Mouse (Mus musculus) kidney, adult 18-20 months (tissue): ENCODE data around the gene Rbms3.

Experiments used
- DNase-seq: peaks from one replicate; pipeline ENCODE4 v3.0.0; 2021

The Rbms3 gene

DNA sequence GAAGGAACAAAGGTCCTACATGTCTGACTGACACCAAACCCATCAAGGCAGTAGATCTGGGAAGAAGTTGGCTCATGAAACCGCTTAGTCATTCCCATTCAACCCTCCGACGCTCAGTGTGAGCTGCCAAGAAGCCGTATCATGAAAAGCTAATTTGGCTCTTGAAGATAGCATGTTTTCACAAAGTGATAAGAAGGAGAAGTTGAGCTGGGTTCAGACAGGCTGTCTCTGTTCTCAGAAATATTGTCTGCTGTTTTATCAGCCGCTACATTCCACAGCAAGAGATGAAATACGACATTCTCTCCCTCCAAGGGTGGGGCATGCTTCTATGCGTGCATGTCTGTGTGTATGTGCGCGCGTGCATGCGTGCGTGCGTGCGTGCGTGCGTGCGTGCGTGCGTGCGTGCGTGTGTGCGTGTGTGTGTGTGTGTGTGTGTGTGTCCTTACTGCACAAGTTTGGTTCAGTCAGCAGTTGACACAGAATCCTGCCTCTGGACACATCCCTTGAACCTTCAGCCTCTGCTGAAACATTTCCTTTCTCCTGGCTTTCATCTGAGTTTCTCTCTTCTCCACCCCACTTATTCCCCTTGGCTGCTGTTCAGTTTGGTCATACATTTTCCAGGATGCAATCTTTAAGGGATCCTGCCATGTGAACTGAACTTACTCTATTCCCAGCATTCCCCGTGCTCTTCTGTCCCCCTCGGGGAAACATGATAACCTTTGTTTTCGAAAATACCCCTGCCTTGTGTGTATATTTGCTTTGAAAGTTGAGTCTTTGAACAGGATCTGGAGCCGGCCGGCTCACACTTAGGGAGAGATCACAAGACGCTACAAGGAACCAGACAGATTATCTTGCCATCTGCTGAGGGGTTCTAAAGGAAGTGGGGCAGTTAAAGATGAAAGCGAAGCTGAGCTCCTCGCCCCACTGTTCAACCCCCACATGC is 756.4 kb downstream of the Rbms3 start:
- peak; percentile 16 for DNase-seq

DNA sequence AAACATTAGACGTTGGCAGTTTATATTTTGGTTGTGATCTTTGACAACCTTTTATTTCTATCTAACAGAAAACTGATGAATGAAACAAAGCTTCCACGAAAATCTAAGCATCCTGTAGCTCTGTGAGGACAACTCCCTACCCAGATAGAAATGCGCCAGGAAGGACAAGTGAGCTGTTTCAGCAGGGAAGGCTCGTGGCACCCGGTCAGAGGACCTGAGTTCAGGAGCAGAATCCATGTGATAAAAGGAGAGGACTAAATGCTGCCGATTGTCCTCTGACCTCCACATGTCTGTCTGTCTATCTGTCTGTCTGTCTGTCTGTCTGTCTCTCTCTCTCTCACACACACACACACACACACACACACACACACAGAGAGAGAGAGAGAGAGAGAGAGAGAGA is 757.4 kb downstream of the Rbms3 start:
- no peak for DNase-seq

- DNase-seq: no peak
Observed at GRCm38 (mm10) chr9:116871576-116871975, 758.1 kb downstream of the Rbms3 start.

- DNase-seq: no peak
Observed at GRCm38 (mm10) chr9:116866060-116866459, 763.7 kb downstream of the Rbms3 start.

DNA sequence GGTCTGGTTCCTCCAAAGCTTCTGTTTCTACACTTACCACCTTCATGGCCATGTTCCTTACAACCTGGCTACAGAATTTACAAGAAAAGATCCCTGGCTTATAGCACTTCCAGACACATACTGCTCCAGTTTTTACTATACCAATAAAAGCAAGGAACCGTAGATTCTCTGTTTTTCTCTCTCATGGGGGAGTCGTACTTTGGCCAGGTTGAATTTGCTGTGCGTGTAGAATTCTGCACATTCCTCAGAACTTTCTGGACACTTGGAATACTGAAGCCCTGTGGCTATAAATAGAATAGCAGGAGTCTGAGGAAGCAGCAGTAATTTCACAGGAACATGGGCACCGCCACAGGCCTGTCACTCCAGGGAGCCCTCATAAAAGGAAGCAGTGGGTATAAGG is 766.1 kb downstream of the Rbms3 start:
- peak; percentile 46 for DNase-seq

- no peak for DNase-seq
Observed at GRCm38 (mm10) chr9:116862341-116862740, 767.4 kb downstream of the Rbms3 start.

DNA sequence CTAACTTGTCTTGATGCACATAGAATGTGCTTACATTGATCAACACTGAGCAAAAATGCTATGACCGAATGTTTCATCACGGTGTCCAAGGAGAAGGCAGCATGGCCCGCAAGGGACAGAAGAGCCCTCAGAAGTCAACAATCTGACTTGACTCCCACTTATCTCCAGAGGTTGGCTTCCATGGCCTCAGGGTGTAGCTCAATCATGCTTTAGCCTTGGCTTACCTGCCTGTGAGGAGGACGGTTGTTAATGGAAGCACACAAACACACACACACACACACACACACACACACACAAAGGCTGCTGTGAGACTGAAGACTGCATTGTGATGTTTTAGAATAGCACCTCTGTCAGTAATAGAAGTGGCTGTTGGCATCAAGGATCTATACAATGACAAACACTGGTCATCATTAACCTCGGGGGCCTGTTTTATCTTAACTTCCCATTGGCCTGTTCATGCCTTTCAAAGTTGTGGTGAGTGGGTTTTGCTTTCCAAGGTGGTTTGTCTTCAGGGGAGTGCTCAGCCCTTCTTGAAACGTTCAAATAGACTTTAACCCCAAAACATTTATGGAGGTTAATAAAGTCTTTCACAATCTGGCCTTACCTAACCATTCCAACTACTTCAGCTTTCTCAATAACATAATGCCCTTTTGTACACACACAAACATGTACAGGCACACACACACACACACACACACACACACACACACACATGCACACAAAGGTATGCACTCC is 771.7 kb downstream of the Rbms3 start:
- no peak for DNase-seq

- DNase-seq: no peak
Observed at GRCm38 (mm10) chr9:116857151-116857550, 772.6 kb downstream of the Rbms3 start.

GRCm38 (mm10) chr9:116855744-116856143 is 774.0 kb downstream of the Rbms3 start:
- no peak for DNase-seq

DNA sequence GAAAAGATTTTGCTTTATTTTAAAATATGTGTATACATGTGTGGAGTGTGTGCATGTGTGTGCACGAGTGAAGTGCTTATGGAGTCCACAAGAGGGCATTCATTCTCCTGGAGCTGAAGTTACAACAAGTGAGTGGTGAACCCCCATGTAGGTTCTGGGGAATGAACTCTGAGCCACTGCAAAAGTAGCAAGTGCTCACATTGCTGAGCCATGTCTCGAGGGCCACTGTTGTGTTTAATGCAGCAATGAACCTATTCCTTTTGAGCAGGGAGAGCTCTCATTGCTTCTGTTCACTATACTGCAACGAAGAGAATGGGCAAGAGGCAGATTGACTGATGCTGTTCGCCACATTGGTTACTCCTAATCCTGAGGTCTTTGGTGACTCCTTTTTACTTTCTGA is 780.8 kb downstream of the Rbms3 start:
- DNase-seq: no peak

- no peak for DNase-seq
Observed at GRCm38 (mm10) chr9:116848166-116848565, 781.5 kb downstream of the Rbms3 start.

DNA sequence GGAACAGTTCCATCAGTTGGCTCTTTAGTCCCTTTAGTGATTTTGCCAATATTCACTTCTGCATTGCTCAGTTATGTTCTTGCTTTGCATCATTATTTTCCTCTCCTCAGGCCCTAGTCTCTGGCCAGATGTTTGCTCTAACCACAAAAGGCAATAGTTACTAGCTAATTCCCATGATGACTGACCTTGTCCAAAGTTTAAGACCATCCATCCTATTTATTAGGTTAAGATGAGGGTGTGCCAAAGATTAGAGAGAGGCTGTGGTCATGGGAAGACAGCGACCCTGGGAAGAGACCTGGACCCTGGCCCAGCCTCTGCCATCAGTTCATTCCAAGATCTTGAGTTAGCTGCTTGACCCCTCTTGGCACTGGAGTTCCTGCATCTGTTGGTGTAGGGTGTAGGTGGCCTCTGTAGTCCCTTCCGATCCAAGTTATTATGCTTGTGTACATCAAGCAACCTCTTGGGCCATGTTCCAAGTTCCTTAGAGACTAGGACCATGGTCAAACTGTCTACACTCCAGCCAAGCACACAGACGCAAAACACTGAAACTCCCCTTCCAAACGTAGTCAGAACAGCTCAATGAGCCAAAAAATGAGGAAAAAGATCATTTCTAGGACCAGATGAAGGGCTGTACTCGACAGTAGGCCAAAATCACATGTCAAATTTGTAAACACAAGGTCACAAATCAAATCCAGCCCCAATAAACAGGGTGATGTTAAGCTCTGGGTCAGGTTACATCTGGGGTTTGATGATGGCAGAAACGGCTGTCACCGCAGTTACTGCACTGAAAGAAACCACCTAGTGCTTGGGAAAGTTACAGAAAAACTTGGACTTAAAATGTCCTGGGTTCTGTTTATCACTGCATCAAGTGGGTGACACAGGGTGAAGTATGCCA is 782.2 kb downstream of the Rbms3 start:
- peak; percentile 57 for DNase-seq

DNA sequence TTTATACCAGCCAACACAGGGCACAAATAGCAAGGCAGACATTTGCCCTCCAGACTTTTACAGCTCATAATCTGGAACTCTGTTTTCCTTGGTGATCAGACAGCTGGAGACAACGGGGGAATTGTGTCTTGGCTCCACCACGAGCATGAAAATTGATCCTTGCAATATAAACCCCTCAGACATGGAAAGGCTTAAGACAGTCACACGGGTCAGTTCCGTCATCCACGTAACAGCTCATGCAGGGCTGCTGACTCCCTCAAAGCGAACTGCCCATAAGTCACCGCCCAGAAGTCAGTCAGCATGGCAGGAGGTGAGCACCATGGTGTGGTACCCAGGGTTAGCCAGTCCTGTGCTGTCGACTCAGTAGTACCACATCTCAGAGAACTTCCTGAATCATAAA is 794.8 kb downstream of the Rbms3 start:
- no peak for DNase-seq

DNA sequence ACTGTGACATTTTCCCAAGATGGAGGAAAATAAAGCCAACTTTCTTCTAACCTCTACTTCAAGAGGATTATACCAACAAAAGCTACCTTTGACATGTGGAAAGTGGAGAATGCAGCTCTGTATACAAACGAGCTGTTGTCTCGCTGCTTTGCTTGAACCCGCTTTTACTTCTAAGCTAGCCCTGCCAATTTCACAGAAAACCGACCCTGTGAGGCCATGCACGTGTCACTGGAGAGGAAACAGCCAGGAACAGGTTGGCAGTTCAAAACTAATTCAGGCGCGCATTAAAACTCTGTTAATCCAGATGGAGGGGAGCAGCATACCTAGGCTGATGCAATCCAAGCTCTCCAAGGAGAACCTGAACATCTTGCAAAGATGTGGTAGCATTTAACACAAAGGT is 796.0 kb downstream of the Rbms3 start:
- DNase-seq: no peak

DNA sequence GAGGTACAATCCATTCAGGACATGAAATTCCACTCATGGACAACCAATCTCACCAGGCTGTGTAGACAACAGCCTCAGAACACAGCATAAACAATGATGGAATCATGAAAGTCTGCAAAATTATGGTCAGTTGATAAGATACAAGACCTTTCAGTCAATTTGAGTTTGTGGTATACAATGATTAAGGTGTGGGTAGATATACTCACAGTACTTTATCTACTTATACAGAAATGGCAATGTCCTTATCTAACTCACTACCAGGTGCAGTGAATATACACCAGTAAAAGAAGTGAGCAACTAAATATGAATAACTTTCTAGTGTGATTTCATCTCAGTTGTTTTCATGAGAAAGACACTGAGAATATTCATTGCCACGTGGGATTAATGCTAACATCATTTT is 796.9 kb downstream of the Rbms3 start:
- DNase-seq: no peak

DNA sequence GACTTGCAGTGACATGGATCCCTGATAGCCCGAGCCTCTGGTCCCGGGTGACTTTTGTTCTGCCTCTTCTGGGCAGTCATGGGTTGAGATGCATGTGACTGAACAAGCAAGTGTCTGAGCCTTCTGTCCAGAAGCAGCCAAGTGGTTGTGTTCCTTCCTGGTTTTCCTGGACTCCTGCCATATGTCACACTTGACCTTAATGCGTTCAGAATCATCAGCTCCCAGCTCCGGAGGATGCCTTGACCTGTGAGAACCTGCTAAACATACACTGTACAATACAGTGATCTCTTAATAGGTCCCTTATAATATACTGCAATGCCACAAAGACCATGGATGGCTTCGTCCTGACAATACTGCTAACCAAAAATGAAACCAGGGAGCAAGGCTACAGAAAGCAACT is 798.3 kb downstream of the Rbms3 start:
- DNase-seq: no peak

DNA sequence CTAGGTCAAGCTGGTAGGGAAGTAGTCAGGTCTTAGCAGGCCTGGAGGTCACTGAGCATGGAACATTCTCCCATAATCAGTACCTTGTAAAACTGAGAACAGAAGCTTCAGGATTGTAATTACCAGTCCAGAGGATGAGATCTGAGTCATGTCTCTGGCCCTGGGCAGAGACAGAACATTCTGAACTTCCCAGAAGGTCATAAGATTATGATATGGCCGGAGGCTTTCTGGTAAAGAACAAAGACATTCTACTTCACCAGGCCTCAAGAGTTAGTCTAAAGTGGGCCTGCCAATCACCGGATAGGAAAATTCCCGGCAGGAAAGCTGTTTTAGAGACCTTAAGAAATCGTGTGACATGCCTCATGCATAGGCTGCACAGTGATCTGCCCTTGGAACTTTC is 799.8 kb downstream of the Rbms3 start:
- no peak for DNase-seq

DNA sequence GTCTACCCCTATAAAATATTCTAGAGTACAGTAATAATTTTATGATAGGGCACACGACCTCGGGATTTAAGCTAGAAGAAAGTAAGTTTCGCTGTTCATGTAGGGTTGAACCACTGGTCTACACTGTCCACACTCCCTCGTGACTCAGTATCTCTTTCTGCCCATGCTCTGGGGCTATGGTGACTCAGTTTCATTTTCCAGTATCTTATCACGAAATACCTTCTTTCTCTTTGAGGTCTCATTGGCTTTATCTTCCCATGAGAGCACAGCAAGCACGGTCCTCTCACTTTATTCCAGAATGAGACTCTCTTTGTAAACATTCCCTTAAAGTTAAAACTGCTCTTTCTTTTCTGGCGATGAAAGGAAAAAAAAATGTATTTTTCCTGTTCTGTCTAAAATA is 808.1 kb downstream of the Rbms3 start:
- no peak for DNase-seq

DNA sequence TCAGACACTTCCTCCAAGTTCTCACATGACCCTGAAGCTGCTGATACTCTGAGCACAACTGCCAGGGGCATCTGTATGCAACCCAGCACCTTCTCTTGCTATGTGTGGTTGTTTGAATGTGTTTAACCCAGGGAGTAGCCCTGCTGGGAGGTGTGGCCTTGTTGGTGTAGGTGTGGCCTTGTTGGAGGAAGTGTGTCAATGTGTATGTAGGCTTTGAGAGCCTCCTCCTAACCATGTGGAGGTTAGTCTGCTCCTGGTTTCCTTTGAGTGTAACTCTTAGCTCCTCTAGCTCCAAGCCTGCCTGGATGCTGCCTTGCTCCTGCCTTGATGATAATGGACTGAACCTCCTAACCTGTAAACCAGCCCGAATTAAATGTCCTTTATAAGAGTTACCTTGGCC is 812.5 kb downstream of the Rbms3 start:
- no peak for DNase-seq

DNA sequence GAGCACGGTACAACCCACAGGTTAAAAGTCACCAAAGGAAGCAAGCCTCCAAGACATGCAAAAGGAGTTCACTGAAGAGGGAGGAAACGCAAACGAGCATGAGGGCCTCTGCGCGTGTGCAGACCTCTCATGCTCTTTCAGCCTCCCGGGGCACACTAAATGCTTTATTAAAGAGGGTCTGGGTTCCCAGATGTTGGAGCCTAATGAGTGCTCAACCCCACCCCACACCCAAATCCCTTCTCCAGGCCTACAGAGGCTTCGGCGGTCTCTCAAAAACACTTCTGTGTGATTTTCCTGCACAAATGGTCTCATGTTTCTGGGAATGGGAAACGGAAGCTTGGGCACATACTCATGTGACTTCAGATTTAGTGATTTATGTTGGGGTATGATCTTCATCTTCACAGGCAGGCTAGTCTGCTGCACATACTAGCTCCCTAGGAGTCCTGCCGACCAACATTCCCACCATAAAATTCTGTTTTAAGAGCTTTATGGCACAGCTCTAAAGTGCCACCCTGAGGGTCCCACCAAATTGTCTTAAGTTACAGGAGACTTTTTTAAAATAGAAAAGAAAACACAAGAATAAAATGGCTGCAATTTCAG is 815.1 kb downstream of the Rbms3 start:
- DNase-seq: no peak

DNA sequence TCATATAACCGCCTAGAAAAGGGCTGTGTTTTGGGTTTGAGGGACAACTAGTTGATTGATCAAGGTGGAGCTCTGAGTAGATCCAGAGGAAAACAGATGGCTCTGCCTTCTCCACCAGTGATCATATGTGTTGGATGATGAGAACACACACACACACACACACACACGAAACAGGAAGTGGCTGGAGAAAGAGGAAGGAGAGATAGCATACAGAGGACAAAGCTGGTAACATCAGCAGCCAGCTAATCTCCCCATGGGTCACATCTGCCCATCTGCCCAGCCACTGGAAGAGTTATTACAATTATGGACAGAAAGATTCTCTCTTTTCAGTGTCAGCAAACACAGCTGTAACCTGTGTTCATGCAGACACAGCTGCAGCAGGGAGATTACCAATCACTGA is 816.3 kb downstream of the Rbms3 start:
- DNase-seq: no peak

DNA sequence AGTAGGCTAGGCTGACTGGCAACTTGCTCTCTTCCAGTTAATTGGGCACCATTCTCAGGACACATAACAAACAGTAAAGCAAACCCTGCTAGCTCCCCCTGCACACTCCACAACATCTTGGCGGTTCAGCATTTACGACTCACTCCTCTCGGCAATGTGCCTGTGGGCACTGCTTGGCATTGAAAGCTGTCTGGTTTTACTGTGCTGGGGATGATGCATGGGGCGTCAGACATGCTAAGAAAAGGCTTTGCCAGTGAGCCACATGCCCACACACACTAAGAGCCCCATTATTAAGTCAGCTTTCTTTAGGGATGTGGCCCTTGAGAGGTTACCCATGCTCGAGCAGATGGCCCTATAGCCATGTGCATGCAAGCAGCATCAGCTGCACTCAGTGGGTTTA is 820.5 kb downstream of the Rbms3 start:
- no peak for DNase-seq

- no peak for DNase-seq
Observed at GRCm38 (mm10) chr9:116808401-116808800, 821.3 kb downstream of the Rbms3 start.
